Mouse (Mus musculus): ENCODE measurements around the gene Dhps.
"Not testable (repeated sequence)": the region's sequence is repeated elsewhere in the genome, so short reads cannot be mapped to it uniquely, and the experiment has no call there.

The Dhps gene

GRCm38 (mm10) chr8:85062603-85063002, 9.0 kb upstream of the Dhps start:
- no peak for DNase-seq (ENCODE audit: low read depth, low spot score)

- DNase-seq (ENCODE audit: low read depth, low spot score): no peak
Observed at GRCm38 (mm10) chr8:85065213-85065612, 6.3 kb upstream of the Dhps start.

- no peak for DNase-seq (ENCODE audit: low read depth, low spot score)
Observed at GRCm38 (mm10) chr8:85067155-85067554, 4.4 kb upstream of the Dhps start.

- DNase-seq (ENCODE audit: low read depth, low spot score): no peak
Observed at GRCm38 (mm10) chr8:85067982-85068381, 3.6 kb upstream of the Dhps start, which contains the start of gene Gm5741. Gm5741 (minus strand) TSS chr8:85067982.

- no peak for DNase-seq (ENCODE audit: low read depth, low spot score)
Observed at GRCm38 (mm10) chr8:85071041-85071440, 516 bp upstream of the Dhps start.

GRCm38 (mm10) chr8:85072364-85072929, 890 bp downstream of the Dhps start:
- no peak for DNase-seq (ENCODE audit: low read depth, low spot score)

GRCm38 (mm10) chr8:85073041-85073612, 1.6 kb downstream of the Dhps start:
- no peak for DNase-seq (ENCODE audit: low read depth, low spot score)

GRCm38 (mm10) chr8:85074167-85074566, 2.6 kb downstream of the Dhps start:
- DNase-seq (ENCODE audit: low read depth, low spot score): no peak

GRCm38 (mm10) chr8:85074617-85075016, 3.1 kb downstream of the Dhps start:
- no peak for DNase-seq (ENCODE audit: low read depth, low spot score)

- DNase-seq (ENCODE audit: low read depth, low spot score): no peak
Observed at GRCm38 (mm10) chr8:85076001-85076400, 4.4 kb downstream of the Dhps start.

- DNase-seq (ENCODE audit: low read depth, low spot score): peak; percentile 82
Observed at GRCm38 (mm10) chr8:85076993-85077392, 5.4 kb downstream of the Dhps start.

- no peak for DNase-seq (ENCODE audit: low read depth, low spot score)
Observed at GRCm38 (mm10) chr8:85080214-85080531, 8.6 kb downstream of the Dhps start.

- no peak for DNase-seq (ENCODE audit: low read depth, low spot score)
Observed at GRCm38 (mm10) chr8:85080532-85081215, 9.1 kb downstream of the Dhps start, which contains the start of gene Wdr83os. Wdr83os (plus strand) TSS chr8:85080740.

GRCm38 (mm10) chr8:85081216-85081555, 9.6 kb downstream of the Dhps start, which contains the start of gene Wdr83:
Wdr83 (minus strand) TSS chr8:85081306.
- DNase-seq (ENCODE audit: low read depth, low spot score): no peak

- DNase-seq (ENCODE audit: low read depth, low spot score): not testable (repeated sequence)
Observed at GRCm38 (mm10) chr8:85082169-85082568, 10.6 kb downstream of the Dhps start.

- peak; percentile 83 for DNase-seq (ENCODE audit: low read depth, low spot score)
Observed at GRCm38 (mm10) chr8:85083108-85083813, 11.7 kb downstream of the Dhps start, which contains the start of gene Man2b1. Man2b1 (plus strand) TSS chr8:85083270.

GRCm38 (mm10) chr8:85084633-85085032, 13.1 kb downstream of the Dhps start:
- DNase-seq (ENCODE audit: low read depth, low spot score): no peak

- DNase-seq (ENCODE audit: low read depth, low spot score): no peak
Observed at GRCm38 (mm10) chr8:85086238-85086637, 14.7 kb downstream of the Dhps start.

GRCm38 (mm10) chr8:85088771-85089170, 17.2 kb downstream of the Dhps start:
- DNase-seq (ENCODE audit: low read depth, low spot score): no peak

GRCm38 (mm10) chr8:85090856-85091255, 19.3 kb downstream of the Dhps start:
- no peak for DNase-seq (ENCODE audit: low read depth, low spot score)

GRCm38 (mm10) chr8:85091526-85092090, 20.1 kb downstream of the Dhps start:
- no peak for DNase-seq (ENCODE audit: low read depth, low spot score)

- DNase-seq (ENCODE audit: low read depth, low spot score): no peak
Observed at GRCm38 (mm10) chr8:85095051-85095450, 23.5 kb downstream of the Dhps start.
